Mouse (Mus musculus): ENCODE measurements at regions not wholly inside any gene's neighbourhood (a gene's known extent, or its start where the extent isn't known, plus 50 kb on each side); places are given as distances from the start of the nearest gene placed in this dataset.
"Not testable (repeated sequence)": the region's sequence is repeated elsewhere in the genome, so short reads cannot be mapped to it uniquely, and the experiment has no call there.

GRCm38 (mm10) chr13:58663316-58663715 lies 52.6 kb upstream of the Slc28a3 start:
- H3K4me2 ChIP-seq (ENCODE audit: low read depth, low read length), result no peak overlapping the region
- H3K4me1 ChIP-seq (replicated peaks; ENCODE audit: control insufficient read depth, insufficient read depth, low read length), result no peaks in the 10 kb centered on the region
- H3K36me3 ChIP-seq (ENCODE audit: control insufficient read depth, insufficient read depth, low read length), result no peaks in the 10 kb centered on the region
- no peak overlapping the region for H3K9ac ChIP-seq (ENCODE audit: low read length)
- H3K27me3 ChIP-seq (ENCODE audit: control insufficient read depth, insufficient read depth, low read depth, low read length), result no peaks in the 10 kb centered on the region
- H3K27ac ChIP-seq (ENCODE audit: low read length), result no peak overlapping the region
- H3K9me3 ChIP-seq (ENCODE audit: control insufficient read depth, low read length), result no peaks in the 10 kb centered on the region
- H3K4me3 ChIP-seq (ENCODE audit: low read length), result no peak overlapping the region
- no peak for ATAC-seq (ENCODE audit: low read depth)
- 61% methylated on average over 4 of the region's 4 CpGs for WGBS

DNA sequence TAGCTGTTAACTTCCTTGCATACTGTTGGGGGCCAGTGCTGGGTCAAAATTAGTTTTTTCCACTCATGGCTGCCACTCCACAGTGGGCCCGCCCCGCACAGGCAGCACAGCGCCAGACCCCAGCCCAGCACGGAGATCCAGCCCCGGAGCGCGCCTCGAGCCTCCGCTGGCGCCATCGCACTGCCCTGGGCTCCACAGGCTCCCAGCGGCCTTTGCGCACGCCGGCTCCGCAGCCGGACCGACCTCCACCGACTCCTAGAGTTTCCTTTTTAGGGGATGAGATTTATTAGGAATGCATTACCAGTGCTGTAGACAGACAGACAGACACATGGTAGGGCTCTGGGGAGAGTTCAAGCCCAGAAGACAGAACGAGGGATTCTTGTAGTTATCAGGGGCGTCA lies 58.0 kb upstream of the Slc28a3 start:
- Histone ChIP-seq H3K36me3 (ENCODE audit: control insufficient read depth, insufficient read depth, low read length) (no peaks in the 10 kb centered on the region), H3K27me3 (ENCODE audit: control insufficient read depth, insufficient read depth, low read depth, low read length) (no peaks in the 10 kb centered on the region), H3K27ac (ENCODE audit: low read length) (no peak overlapping the region), H3K4me1 (replicated peaks; ENCODE audit: control insufficient read depth, insufficient read depth, low read length) (no peaks in the 10 kb centered on the region), H3K4me2 (ENCODE audit: low read depth, low read length) (peak overlapping the region; percentile 40), H3K9ac (ENCODE audit: low read length) (no peak overlapping the region), H3K9me3 (ENCODE audit: control insufficient read depth, low read length) (no peaks in the 10 kb centered on the region), H3K4me3 (ENCODE audit: low read length) (no peak overlapping the region)
- 55% methylated on average over 21 of the region's 21 CpGs for WGBS
- no peak for ATAC-seq (ENCODE audit: low read depth)

DNA sequence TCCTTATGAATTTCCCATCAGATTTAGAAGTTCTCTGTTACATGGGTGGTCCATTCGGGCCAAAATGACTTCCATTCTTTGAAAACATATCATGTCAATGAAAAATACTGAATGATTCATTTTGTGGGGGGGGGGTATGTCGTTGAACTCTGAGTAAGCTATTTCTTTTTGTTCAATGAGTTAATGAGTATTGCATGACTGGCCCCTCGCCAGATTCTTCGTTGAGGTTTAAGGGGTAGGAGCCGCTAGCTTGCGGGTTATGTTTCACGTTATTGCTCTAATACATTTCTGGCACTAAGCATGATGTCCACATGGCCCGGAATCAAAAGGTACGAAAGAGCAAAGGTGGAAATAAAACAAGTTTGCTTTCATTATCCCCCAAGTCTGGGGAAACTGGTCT lies 59.5 kb upstream of the Slc28a3 start:
- WGBS, result 47% methylated on average over 9 of the region's 9 CpGs
- H3K36me3 ChIP-seq (ENCODE audit: control insufficient read depth, insufficient read depth, low read length), result no peaks in the 10 kb centered on the region

GRCm38 (mm10) chr13:58675611-58676010 lies 64.9 kb upstream of the Slc28a3 start:
- H3K36me3 ChIP-seq (ENCODE audit: control insufficient read depth, insufficient read depth, low read length); H3K27me3 ChIP-seq (ENCODE audit: control insufficient read depth, insufficient read depth, low read depth, low read length); H3K4me1 ChIP-seq (replicated peaks; ENCODE audit: control insufficient read depth, insufficient read depth, low read length); H3K9ac ChIP-seq (ENCODE audit: low read length); H3K4me2 ChIP-seq (ENCODE audit: low read depth, low read length); H3K27ac ChIP-seq (ENCODE audit: low read length); H3K9me3 ChIP-seq (ENCODE audit: control insufficient read depth, low read length); ATAC-seq (ENCODE audit: low read depth); H3K4me3 ChIP-seq (ENCODE audit: low read length): not testable (repeated sequence)
- WGBS, result 78% methylated on average over 1 of the region's 1 CpGs

More for the DNA sequence above, 59.5 kb upstream of the Slc28a3 start:
- ATAC-seq (ENCODE audit: low read depth), result no peak
- no peaks in the 10 kb centered on the region for H3K27me3 ChIP-seq (ENCODE audit: control insufficient read depth, insufficient read depth, low read depth, low read length)
- no peaks in the 10 kb centered on the region for H3K9me3 ChIP-seq (ENCODE audit: control insufficient read depth, low read length)
- H3K27ac ChIP-seq (ENCODE audit: low read length), result no peak overlapping the region
- H3K4me3 ChIP-seq (ENCODE audit: low read length), result no peak overlapping the region
- H3K4me1 ChIP-seq (replicated peaks; ENCODE audit: control insufficient read depth, insufficient read depth, low read length), result no peaks in the 10 kb centered on the region
- no peak overlapping the region for H3K4me2 ChIP-seq (ENCODE audit: low read depth, low read length)
- H3K9ac ChIP-seq (ENCODE audit: low read length), result no peak overlapping the region

DNA sequence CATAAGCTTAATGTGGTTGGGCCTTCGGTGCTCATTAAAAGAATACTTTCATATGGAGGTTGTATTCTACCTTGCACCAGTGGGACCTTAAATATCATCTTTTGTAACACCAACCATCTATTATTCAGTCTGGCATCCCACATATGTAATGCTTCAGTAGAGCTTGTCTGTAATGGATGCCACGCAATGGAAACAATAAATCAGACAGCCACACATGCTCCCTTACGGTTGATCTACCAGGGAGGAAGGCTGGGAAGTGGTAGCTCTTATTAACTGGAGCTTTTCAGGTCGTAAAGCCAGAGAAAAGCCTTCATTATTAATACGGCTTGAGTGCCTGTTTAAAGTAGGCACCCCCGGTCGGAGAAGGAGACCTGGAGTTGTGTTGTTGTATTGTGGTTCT lies 66.8 kb upstream of the Slc28a3 start:
- no peak for ATAC-seq (ENCODE audit: low read depth)
- Histone ChIP-seq H3K4me3 (ENCODE audit: low read length) (no peak overlapping the region), H3K27ac (ENCODE audit: low read length) (no peak overlapping the region), H3K4me2 (ENCODE audit: low read depth, low read length) (no peak overlapping the region), H3K9ac (ENCODE audit: low read length) (no peak overlapping the region), H3K36me3 (ENCODE audit: control insufficient read depth, insufficient read depth, low read length) (no peaks in the 10 kb centered on the region), H3K9me3 (ENCODE audit: control insufficient read depth, low read length) (no peaks in the 10 kb centered on the region), H3K4me1 (replicated peaks; ENCODE audit: control insufficient read depth, insufficient read depth, low read length) (no peaks in the 10 kb centered on the region), H3K27me3 (ENCODE audit: control insufficient read depth, insufficient read depth, low read depth, low read length) (no peaks in the 10 kb centered on the region)
- WGBS, result 86% methylated on average over 7 of the region's 7 CpGs

DNA sequence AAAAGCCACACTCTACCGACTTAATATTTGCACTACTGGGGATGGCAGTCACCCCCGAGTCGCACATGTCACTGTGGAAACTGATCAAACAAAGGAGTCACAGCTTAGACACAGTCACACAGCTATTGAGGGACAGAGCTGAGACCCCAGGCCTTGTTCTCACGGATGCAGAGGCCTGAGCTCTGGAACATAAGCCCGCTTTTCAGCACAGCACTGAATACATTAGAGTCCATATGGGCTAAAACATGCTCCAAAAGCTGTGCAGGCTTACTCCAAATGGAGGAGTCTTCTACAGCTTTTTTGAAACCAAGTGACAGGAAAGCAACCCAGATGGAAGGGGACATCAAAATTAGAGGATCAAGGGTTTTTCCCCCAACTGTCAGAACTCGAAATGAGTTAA lies 69.0 kb upstream of the Slc28a3 start:
- H3K4me2 ChIP-seq (ENCODE audit: low read depth, low read length), result no peak overlapping the region
- H3K36me3 ChIP-seq (ENCODE audit: control insufficient read depth, insufficient read depth, low read length), result no peaks in the 10 kb centered on the region
- 69% methylated on average over 6 of the region's 6 CpGs for WGBS
- no peaks in the 10 kb centered on the region for H3K4me1 ChIP-seq (replicated peaks; ENCODE audit: control insufficient read depth, insufficient read depth, low read length)
- no peak overlapping the region for H3K4me3 ChIP-seq (ENCODE audit: low read length)
- no peaks in the 10 kb centered on the region for H3K9me3 ChIP-seq (ENCODE audit: control insufficient read depth, low read length)
- no peak overlapping the region for H3K9ac ChIP-seq (ENCODE audit: low read length)
- H3K27me3 ChIP-seq (ENCODE audit: control insufficient read depth, insufficient read depth, low read depth, low read length), result no peaks in the 10 kb centered on the region
- no peak overlapping the region for H3K27ac ChIP-seq (ENCODE audit: low read length)
- ATAC-seq (ENCODE audit: low read depth), result no peak

GRCm38 (mm10) chr13:58686822-58687221 lies 76.1 kb upstream of the Slc28a3 start:
- Histone ChIP-seq H3K4me3 (ENCODE audit: low read length) (no peak overlapping the region), H3K9me3 (ENCODE audit: control insufficient read depth, low read length) (no peaks in the 10 kb centered on the region), H3K36me3 (ENCODE audit: control insufficient read depth, insufficient read depth, low read length) (no peaks in the 10 kb centered on the region), H3K27ac (ENCODE audit: low read length) (no peak overlapping the region), H3K27me3 (ENCODE audit: control insufficient read depth, insufficient read depth, low read depth, low read length) (no peaks in the 10 kb centered on the region), H3K4me2 (ENCODE audit: low read depth, low read length) (no peak overlapping the region), H3K9ac (ENCODE audit: low read length) (no peak overlapping the region), H3K4me1 (replicated peaks; ENCODE audit: control insufficient read depth, insufficient read depth, low read length) (no peaks in the 10 kb centered on the region)
- 47% methylated on average over 5 of the region's 5 CpGs for whole genome bisulfite sequencing
- no peak for ATAC-seq (ENCODE audit: low read depth)

DNA sequence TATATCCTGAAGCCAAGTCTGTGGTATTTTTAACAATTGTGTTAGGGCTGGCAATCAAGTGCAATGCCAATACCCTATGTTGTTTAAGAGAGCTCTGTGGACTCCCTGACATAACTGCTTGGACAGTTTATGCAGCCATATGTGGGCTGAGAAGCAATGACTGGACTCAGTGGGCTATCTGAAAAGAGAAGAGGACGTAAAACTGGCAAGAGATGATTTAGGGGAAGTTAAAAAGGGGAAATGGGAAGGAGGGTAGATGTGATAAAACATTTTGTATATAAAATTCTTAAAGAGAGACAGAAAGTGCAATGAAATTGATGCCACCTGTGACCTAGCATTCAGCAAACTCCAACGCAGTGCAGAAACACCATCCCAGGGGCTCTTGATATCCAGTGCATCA lies 76.9 kb upstream of the Slc28a3 start:
- no peak overlapping the region for H3K9ac ChIP-seq (ENCODE audit: low read length)

GRCm38 (mm10) chr13:58688249-58688648 lies 77.6 kb upstream of the Slc28a3 start:
- Histone ChIP-seq H3K4me3 (ENCODE audit: low read length) (no peak overlapping the region), H3K9ac (ENCODE audit: low read length) (no peak overlapping the region), H3K4me2 (ENCODE audit: low read depth, low read length) (no peak overlapping the region), H3K4me1 (replicated peaks; ENCODE audit: control insufficient read depth, insufficient read depth, low read length) (no peaks in the 10 kb centered on the region), H3K27ac (ENCODE audit: low read length) (no peak overlapping the region), H3K36me3 (ENCODE audit: control insufficient read depth, insufficient read depth, low read length) (no peaks in the 10 kb centered on the region), H3K27me3 (ENCODE audit: control insufficient read depth, insufficient read depth, low read depth, low read length) (no peaks in the 10 kb centered on the region), H3K9me3 (ENCODE audit: control insufficient read depth, low read length) (no peaks in the 10 kb centered on the region)
- ATAC-seq (ENCODE audit: low read depth), result no peak
- WGBS, result 27% methylated on average over 2 of the region's 2 CpGs

More for the DNA sequence above, 76.9 kb upstream of the Slc28a3 start:
- Histone ChIP-seq H3K4me1 (replicated peaks; ENCODE audit: control insufficient read depth, insufficient read depth, low read length) (no peaks in the 10 kb centered on the region), H3K27ac (ENCODE audit: low read length) (no peak overlapping the region), H3K9me3 (ENCODE audit: control insufficient read depth, low read length) (no peaks in the 10 kb centered on the region), H3K36me3 (ENCODE audit: control insufficient read depth, insufficient read depth, low read length) (no peaks in the 10 kb centered on the region), H3K4me2 (ENCODE audit: low read depth, low read length) (no peak overlapping the region), H3K4me3 (ENCODE audit: low read length) (no peak overlapping the region), H3K27me3 (ENCODE audit: control insufficient read depth, insufficient read depth, low read depth, low read length) (no peaks in the 10 kb centered on the region)
- no peak for ATAC-seq (ENCODE audit: low read depth)
- 43% methylated on average over 2 of the region's 2 CpGs for WGBS

GRCm38 (mm10) chr13:58694703-58695102 lies 84.0 kb upstream of the Slc28a3 start:
- 42% methylated on average over 6 of the region's 6 CpGs for WGBS
- ATAC-seq (ENCODE audit: low read depth), result no peak

More at GRCm38 (mm10) chr13:58694703-58695102, 84.0 kb upstream of the Slc28a3 start:
- Histone ChIP-seq H3K4me1 (replicated peaks; ENCODE audit: control insufficient read depth, insufficient read depth, low read length) (no peaks in the 10 kb centered on the region), H3K9ac (ENCODE audit: low read length) (no peak overlapping the region), H3K4me2 (ENCODE audit: low read depth, low read length) (no peak overlapping the region), H3K4me3 (ENCODE audit: low read length) (no peak overlapping the region), H3K9me3 (ENCODE audit: control insufficient read depth, low read length) (no peaks in the 10 kb centered on the region), H3K36me3 (ENCODE audit: control insufficient read depth, insufficient read depth, low read length) (no peaks in the 10 kb centered on the region), H3K27me3 (ENCODE audit: control insufficient read depth, insufficient read depth, low read depth, low read length) (no peaks in the 10 kb centered on the region), H3K27ac (ENCODE audit: low read length) (no peak overlapping the region)

Data from lung, embryonic 16.5 days (tissue).